Mouse (Mus musculus) brain, adult 2 months (tissue): ENCODE results near the gene Atxn1.

Experiments used
- DNase-seq: peaks from one replicate; pipeline ENCODE4 v3.0.0; 2011; ENCODE audit warnings: low read depth, low spot score

The Atxn1 gene

GRCm38 (mm10) chr13:45499906-45500305 lies 464.9 kb downstream of the Atxn1 start:
- DNase-seq: no peak
